Mouse (Mus musculus): ENCODE data around the gene Bst2. TPM values are rescaled to one million over a fixed set of nuclear protein-coding genes. Genes with fewer than 3 reads are reported as not detected.
"Not testable (repeated sequence)": the region's sequence is repeated elsewhere in the genome, so short reads cannot be mapped to it uniquely, and the experiment has no call there.

The Bst2 gene
- polyA plus RNA-seq, 1 experiment from 2014 or later = 57.0 TPM

GRCm38 (mm10) chr8:71542632-71543343 is 5.5 kb upstream of the Bst2 start, which contains the start of gene Mvb12a:
Gene Mvb12a (plus strand): TSS chr8:71542922.
- no peak for TF ChIP-seq EP300 (IDR thresholded peaks at IDR 0.05; ENCODE audit: low read depth)
- TF ChIP-seq CTCF (IDR thresholded peaks at IDR 0.05; ENCODE audit: low read depth) = no peak
- Histone ChIP-seq H3K4me2 (ENCODE audit: low read depth, low read length) (peak within 1 kb of the TSS; percentile 76), H3K36me3 (replicated peaks; ENCODE audit: insufficient read depth, low read length) (peaks cover 11% of the 10 kb centered on the region), H3K9ac (replicated peaks) (peak within 1 kb of the TSS; percentile 66), H3K4me1 (ENCODE audit: insufficient read depth) (peaks cover 18% of the 10 kb centered on the region), H3K4me3 (ENCODE audit: low read depth, low read length) (peak within 1 kb of the TSS; percentile 68), H3K27me3 (ENCODE audit: insufficient read depth, low read length) (no peaks in the 10 kb centered on the region), H3K9me3 (ENCODE audit: low read length) (no peaks in the 10 kb centered on the region), H3K27ac (ENCODE audit: low read depth) (peak within 1 kb of the TSS; percentile 85)
- peak; percentile 93 for DNase-seq
- under 1% methylated on average over 55 of the region's 55 CpGs for WGBS (ENCODE audit: insufficient replicate concordance)
- ATAC-seq = peak; percentile 94

GRCm38 (mm10) chr8:71535663-71536062 is 1.6 kb downstream of the Bst2 start:
- H3K27me3 ChIP-seq (ENCODE audit: insufficient read depth, low read length) = no peaks in the 10 kb centered on the region
- DNase-seq = no peak
- H3K27ac ChIP-seq (ENCODE audit: low read depth) = no peak overlapping the region
- 53% methylated on average over 5 of the region's 5 CpGs for WGBS (ENCODE audit: insufficient replicate concordance)
- H3K4me1 ChIP-seq (ENCODE audit: insufficient read depth) = peaks cover 30% of the 10 kb centered on the region
- H3K4me3 ChIP-seq (ENCODE audit: low read depth, low read length) = peak overlapping the region; percentile 66
- TF ChIP-seq CTCF (IDR thresholded peaks at IDR 0.05; ENCODE audit: low read depth) (0 out of 2 replicates have a peak, but pooled peaks have one; percentile 13), EP300 (IDR thresholded peaks at IDR 0.05; ENCODE audit: low read depth) (no peak)
- H3K36me3 ChIP-seq (replicated peaks; ENCODE audit: insufficient read depth, low read length) = no peaks in the 10 kb centered on the region
- ATAC-seq = no peak
- H3K4me2 ChIP-seq (ENCODE audit: low read depth, low read length) = peak overlapping the region; percentile 80
- no peaks in the 10 kb centered on the region for H3K9me3 ChIP-seq (ENCODE audit: low read length)
- H3K9ac ChIP-seq (replicated peaks) = peak overlapping the region; percentile 83

- 43% methylated on average over 3 of the region's 3 CpGs for WGBS (ENCODE audit: insufficient replicate concordance)
- ATAC-seq = no peak
- TF ChIP-seq CTCF (IDR thresholded peaks at IDR 0.05; ENCODE audit: low read depth) (peak; percentile 31), EP300 (IDR thresholded peaks at IDR 0.05; ENCODE audit: low read depth) (no peak)
Observed at GRCm38 (mm10) chr8:71534263-71534810, 2.9 kb downstream of the Bst2 start.

GRCm38 (mm10) chr8:71530735-71531467 is 6.4 kb downstream of the Bst2 start:
- ATAC-seq; H3K36me3 ChIP-seq (replicated peaks; ENCODE audit: insufficient read depth, low read length); H3K27me3 ChIP-seq (ENCODE audit: insufficient read depth, low read length); DNase-seq; H3K27ac ChIP-seq (ENCODE audit: low read depth); H3K9ac ChIP-seq (replicated peaks); H3K4me3 ChIP-seq (ENCODE audit: low read depth, low read length); H3K4me2 ChIP-seq (ENCODE audit: low read depth, low read length); H3K9me3 ChIP-seq (ENCODE audit: low read length): not testable (repeated sequence)
- peak; percentile 58 for TF ChIP-seq CTCF (IDR thresholded peaks at IDR 0.05; ENCODE audit: low read depth)
- peaks cover 12% of the 10 kb centered on the region for H3K4me1 ChIP-seq (ENCODE audit: insufficient read depth)
- 62% methylated on average over 3 of the region's 12 CpGs for WGBS (ENCODE audit: insufficient replicate concordance)

More at GRCm38 (mm10) chr8:71534263-71534810, 2.9 kb downstream of the Bst2 start:
- no peak overlapping the region for H3K27ac ChIP-seq (ENCODE audit: low read depth)
- peaks cover 30% of the 10 kb centered on the region for H3K4me1 ChIP-seq (ENCODE audit: insufficient read depth)
- H3K9ac ChIP-seq (replicated peaks) = no peak overlapping the region
- no peak overlapping the region for H3K4me3 ChIP-seq (ENCODE audit: low read depth, low read length)
- H3K27me3 ChIP-seq (ENCODE audit: insufficient read depth, low read length) = no peaks in the 10 kb centered on the region
- no peak for DNase-seq
- H3K36me3 ChIP-seq (replicated peaks; ENCODE audit: insufficient read depth, low read length) = no peaks in the 10 kb centered on the region
- H3K4me2 ChIP-seq (ENCODE audit: low read depth, low read length) = no peak overlapping the region
- H3K9me3 ChIP-seq (ENCODE audit: low read length) = no peaks in the 10 kb centered on the region

GRCm38 (mm10) chr8:71528362-71529073 is 8.7 kb downstream of the Bst2 start:
- ATAC-seq = peak; percentile 63
- peak; percentile 38 for DNase-seq
- H3K4me2 ChIP-seq (ENCODE audit: low read depth, low read length) = no peak overlapping the region
- no peak overlapping the region for H3K4me3 ChIP-seq (ENCODE audit: low read depth, low read length)
- no peak for TF ChIP-seq EP300 (IDR thresholded peaks at IDR 0.05; ENCODE audit: low read depth)
- no peak for TF ChIP-seq CTCF (IDR thresholded peaks at IDR 0.05; ENCODE audit: low read depth)
- no peak overlapping the region for H3K9ac ChIP-seq (replicated peaks)
- H3K27ac ChIP-seq (ENCODE audit: low read depth) = peak overlapping the region; percentile 84
- H3K36me3 ChIP-seq (replicated peaks; ENCODE audit: insufficient read depth, low read length) = no peaks in the 10 kb centered on the region
- peaks cover 3% of the 10 kb centered on the region; the same call in 1 of the 2 replicates for H3K4me1 ChIP-seq (ENCODE audit: insufficient read depth)
- peaks cover 11% of the 10 kb centered on the region for H3K27me3 ChIP-seq (ENCODE audit: insufficient read depth, low read length)
- WGBS (ENCODE audit: insufficient replicate concordance) = 31% methylated on average over 11 of the region's 11 CpGs
- no peaks in the 10 kb centered on the region for H3K9me3 ChIP-seq (ENCODE audit: low read length)
